Mouse (Mus musculus): ENCODE results near the gene Zc3hc1. TPM values are rescaled to one million over a fixed set of nuclear protein-coding genes. Genes with fewer than 3 reads are reported as not detected.

Zc3hc1 gene
- total RNA-seq, 4 experiments from 2014 or later = 14.5 to 18.4 (median 16.6) TPM

DNA sequence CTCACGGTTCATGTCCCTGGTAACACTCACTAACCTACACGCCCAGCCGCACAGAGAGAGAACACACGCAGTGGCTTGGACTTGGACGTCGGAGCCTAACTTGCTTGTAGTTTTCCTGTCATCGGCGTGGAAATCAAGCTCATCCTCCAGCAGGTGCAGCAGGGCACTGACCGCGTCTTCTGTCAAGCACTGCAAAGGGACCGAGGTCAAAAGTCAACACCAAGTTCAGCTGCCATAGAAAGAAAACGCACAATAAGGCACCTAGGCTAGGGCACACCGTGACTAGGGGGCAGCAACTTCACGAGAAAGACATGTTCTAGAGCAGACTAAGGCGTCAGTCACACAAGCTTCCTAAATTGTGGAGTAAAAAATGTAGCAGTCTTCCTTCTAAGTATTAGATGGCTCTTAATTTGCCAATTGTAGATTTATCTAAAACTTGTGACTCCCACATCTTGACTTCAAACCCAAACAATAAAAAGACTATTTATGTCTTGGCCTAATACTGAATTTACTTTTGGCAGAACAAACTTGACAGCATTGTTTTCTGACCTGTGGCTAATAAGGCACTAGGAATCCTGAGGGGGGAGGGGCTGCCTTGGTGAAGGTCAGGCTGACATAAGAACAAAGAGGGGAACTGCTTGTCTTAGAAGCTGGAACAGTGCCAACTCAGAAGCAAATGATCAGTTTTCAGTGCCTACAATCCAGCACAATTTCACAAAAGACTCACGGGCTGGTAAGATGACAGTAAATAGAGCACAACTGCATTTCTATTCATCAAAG lies 15.9 kb downstream of the Zc3hc1 start:
- peak; percentile 68 for DNase-seq (ENCODE audit: low spot score)

DNA sequence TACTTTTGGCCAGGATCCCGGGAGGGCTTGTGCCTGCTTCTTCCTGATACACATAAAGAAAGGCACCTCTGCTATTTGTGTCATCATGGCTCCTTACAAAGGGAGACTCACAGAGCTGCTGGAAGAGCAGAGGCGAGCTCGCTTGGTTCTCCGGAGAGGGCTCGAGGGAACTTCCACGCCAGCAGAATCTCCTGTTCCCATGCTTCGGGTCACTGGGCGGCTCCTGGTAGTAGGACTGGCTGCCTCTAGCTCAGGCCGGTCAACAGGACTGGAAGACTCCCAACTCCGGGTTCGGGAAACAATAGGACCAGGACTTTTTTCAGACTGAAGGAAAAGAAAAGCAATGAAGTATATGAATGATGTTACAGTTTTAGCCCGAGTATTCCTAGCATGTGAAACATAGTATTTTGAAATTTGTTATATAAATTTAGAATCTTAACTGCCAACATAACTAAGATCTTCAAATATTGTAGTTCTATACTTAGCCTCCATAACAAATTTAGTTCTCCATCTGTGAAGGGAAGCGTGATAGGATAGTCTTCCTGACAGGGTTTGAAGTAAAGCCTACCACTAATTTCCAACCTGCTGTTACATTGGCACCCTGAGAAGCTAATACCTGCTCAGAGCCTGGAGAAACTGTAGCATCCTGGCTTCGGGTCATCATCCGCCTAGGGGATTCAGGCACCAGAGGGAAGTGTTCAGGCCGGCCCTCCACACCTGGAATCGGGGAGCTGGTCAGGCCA lies 18.0 kb downstream of the Zc3hc1 start:
- no peak for DNase-seq (ENCODE audit: low spot score)

DNA sequence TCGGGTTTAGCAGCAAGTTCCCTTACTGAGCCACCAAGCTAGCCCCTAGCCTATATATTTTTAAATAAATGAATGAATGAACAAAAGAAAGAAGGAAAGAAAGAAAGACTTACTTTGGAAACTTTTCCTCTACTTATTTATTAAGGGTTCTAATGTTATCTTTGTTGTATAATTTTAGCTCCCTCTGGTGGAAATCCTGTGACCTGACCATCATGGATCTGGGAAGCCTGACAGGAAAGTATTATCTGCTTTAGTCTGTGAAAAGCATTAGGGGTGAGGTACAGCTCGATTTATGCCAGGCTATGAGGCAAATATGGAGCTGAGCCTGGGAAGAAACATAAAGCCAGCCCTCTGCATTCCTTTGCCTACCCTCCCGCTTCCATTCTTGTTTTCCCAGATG lies 21.5 kb downstream of the Zc3hc1 start:
- peak; percentile 36 for DNase-seq (ENCODE audit: low spot score)

GRCm38 (mm10) chr6:30363808-30364207 lies 27.0 kb downstream of the Zc3hc1 start:
- no peak for DNase-seq (ENCODE audit: low spot score)

GRCm38 (mm10) chr6:30359762-30360509 lies 30.9 kb downstream of the Zc3hc1 start:
- DNase-seq (ENCODE audit: low spot score) = peak; percentile 68

- DNase-seq (ENCODE audit: low spot score) = peak; percentile 83
Measured at GRCm38 (mm10) chr6:30357561-30358177, 33.2 kb downstream of the Zc3hc1 start.

DNA sequence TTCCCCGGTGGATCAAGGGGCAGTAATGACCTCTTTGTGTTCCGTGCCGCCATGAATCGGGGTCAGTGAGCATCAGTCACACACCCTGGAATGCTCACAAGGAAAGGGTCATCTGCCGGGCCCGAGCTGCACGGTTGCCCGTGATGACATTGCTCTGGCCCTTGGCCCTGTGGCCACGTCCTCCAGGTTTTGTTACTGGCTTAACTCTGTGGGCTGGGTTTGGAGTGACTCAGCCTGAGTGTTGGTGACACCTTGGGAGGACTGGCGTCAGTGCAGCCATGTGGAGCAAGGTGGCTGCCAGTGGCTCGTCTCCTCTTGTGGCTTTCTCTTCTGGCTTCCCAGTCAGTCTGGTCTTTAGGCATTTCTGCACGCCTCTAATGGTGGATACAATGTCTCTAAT lies 34.1 kb downstream of the Zc3hc1 start:
- DNase-seq (ENCODE audit: low spot score) = no peak

DNA sequence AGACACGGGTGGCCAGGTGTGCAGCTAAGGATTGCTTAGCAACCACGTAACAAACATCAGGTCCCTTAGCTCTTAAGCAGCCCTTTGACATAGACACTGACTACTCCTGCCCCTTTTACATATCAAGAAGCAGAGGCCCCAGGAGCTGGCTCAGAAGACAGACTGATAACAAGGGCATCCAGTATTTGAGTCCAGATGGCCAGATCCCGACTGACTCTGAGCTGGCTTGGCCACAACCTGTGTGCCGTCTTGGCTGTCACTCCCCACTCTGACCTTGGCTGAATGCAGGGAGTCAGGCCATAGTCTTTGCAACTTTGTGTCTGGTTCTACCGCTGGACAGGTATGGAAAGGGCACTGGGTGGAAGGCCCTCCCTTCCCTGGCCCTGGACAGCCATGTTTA lies 34.7 kb downstream of the Zc3hc1 start:
- DNase-seq (ENCODE audit: low spot score) = no peak

DNA sequence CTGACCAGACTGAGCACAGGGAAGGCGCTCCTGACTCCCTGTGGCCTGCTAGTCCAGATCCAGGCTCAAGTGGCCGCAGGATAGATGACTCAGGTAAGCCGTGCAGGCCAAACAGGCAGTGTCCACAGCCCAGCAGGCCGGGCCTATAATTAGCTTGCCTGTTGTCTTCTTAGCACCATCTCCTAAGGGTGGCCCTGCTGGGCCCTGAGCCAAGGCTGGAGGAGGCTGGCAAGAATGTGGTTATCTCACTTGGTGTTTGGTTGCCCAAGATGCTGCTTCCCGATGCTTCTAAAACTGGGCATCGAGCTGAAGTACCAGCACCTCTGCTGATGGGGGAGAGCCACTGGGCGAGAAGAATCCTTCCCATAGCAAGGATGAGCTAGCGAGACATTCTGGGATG lies 35.1 kb downstream of the Zc3hc1 start:
- DNase-seq (ENCODE audit: low spot score) = no peak

- no peak for DNase-seq (ENCODE audit: low spot score)
Measured at GRCm38 (mm10) chr6:30354760-30355159, 36.1 kb downstream of the Zc3hc1 start.

DNA sequence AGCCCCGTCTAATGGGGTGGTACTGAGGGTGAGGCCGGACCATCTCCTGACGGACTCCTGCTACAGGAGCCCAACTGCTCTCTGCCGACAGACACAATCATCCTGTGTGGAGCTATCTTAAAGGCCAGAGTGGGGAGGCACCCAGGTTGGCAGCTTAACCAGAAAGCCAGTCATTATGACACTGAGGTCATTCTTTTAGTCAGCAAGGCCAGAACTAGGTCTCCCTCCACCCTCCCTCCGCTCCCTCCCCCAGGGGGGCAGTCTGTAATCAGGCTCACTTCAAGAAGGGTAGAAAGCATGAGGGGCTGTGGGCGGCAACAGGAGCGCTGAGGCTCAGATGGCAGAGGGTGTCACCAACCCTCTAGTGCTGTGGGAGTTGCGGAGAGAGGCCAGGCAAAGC lies 37.2 kb downstream of the Zc3hc1 start:
- no peak for DNase-seq (ENCODE audit: low spot score)

- DNase-seq (ENCODE audit: low spot score) = no peak
Measured at GRCm38 (mm10) chr6:30352762-30353161, 38.1 kb downstream of the Zc3hc1 start.

- no peak for DNase-seq (ENCODE audit: low spot score)
Measured at GRCm38 (mm10) chr6:30351290-30351689, 39.5 kb downstream of the Zc3hc1 start.

DNA sequence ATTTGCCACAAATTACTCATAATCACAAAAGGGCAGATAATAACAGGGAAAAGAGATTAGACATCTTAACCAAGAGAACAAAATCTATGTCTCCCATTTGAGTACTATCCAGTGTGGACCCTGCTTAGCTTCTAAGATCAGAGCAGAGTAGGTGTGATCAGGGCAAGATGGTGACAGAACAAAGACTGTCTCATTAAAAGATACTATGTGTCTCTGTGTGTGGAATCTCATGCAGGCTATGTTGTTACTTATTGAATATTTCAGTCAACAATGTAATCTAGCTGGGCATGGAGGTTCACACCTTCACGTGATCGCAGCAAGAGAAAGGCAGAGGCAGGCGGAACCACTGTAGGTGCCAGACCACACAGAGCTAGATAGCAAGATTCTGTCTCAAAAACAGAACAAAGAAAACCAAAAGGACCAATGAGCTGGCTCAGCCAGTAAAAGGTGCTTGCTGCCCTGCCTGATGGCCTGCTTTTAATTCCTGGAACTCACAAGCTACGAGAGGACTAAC lies 43.5 kb downstream of the Zc3hc1 start:
- DNase-seq (ENCODE audit: low spot score) = no peak

GRCm38 (mm10) chr6:30346737-30347136 lies 44.1 kb downstream of the Zc3hc1 start:
- DNase-seq (ENCODE audit: low spot score) = peak; percentile 57

DNA sequence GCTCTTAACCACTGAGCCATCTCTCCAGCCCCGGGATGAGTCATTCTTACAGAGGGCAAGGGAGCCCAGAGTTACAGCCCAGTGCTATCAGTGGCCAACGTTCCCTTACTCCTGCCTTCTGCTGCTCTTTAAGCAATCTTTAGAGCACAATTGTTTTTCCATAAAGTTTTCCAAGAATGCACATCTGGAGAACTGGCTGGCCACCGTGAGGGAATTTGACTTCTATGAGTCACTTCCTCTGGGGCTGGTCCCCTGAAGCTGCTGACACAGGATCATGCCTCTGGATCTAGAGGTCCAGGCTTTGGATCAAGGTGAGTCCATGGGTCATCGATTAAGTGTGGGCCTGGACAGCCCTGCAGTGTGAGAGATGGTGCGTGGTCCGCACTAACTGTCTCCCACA lies 46.8 kb downstream of the Zc3hc1 start:
- DNase-seq (ENCODE audit: low spot score) = peak; percentile 77

DNA sequence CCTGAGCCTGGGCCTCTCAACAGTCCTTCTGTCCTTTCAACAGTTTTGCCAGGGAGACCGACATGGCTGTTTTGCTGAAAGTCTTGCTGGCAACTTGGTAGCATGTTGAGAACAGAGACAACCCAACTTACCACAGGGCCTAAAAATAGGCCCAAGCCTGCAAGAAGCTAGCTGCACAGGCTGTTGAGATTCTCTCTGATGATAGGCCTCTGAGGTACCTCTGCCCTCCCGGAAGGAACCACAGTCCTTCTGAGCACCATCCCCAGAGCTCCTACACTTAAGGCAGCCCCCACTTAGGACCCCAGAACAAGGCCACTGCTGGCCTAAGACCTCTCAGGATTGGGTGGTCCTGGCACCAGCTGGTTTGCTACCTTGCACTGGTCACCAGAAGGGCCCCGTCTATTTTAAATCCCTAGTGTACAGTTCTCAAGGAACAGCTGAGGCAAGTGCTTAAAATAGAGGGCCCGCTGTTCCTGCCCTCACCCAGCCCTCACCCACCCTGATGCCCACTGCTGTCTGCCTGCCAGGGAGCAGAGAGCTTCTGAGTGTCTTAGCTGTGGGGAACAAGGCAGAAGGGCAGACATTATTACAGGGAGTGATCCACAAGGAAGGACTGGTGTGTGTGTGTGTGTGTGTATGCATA lies 50.5 kb downstream of the Zc3hc1 start:
- DNase-seq (ENCODE audit: low spot score) = no peak

- DNase-seq (ENCODE audit: low spot score) = peak; percentile 85
Measured at GRCm38 (mm10) chr6:30336912-30337311, 53.9 kb downstream of the Zc3hc1 start.

GRCm38 (mm10) chr6:30332262-30332661 lies 58.6 kb downstream of the Zc3hc1 start:
- no peak for DNase-seq (ENCODE audit: low spot score)

DNA sequence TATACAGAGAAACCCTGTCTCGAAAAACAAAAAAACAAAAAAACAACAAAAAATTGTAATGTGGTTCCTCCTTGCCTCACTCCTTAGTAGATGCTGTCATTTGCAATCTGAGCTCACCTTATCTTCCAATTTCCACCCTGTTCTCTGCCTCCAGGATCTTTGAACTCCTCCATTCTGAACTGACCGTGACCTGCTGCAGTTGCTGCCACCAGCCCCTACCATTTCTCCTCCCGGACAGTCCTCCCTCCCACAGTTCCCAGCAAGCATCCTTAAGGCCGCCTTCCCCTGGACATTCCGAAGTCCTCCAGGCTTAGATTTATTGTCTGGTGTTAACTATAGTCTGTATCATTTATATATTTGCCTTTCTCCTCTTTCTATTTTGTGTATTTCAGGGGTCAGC lies 60.1 kb downstream of the Zc3hc1 start:
- DNase-seq (ENCODE audit: low spot score) = no peak

GRCm38 (mm10) chr6:30325932-30326501 lies 64.8 kb downstream of the Zc3hc1 start:
- DNase-seq (ENCODE audit: low spot score) = no peak

Measured in heart, adult 8-10 months (tissue).